Mouse (Mus musculus) brain, embryonic 14.5 days (tissue): ENCODE measurements at regions not wholly inside any gene's neighbourhood (a gene's known extent, or its start where the extent isn't known, plus 50 kb on each side); places are given as distances from the start of the nearest gene placed in this dataset.

Source experiments
- CTCF ChIP-seq: fragments of 200-500 bp; IDR thresholded peaks from 2 replicates; pipeline ENCODE4 v1.5.1; 2012; ENCODE audit warnings: inconsistent platforms, mild to moderate bottlenecking, moderate library complexity, borderline replicate concordance; ENCODE audit not compliant: insufficient read depth, insufficient read length; ENCODE audit errors: extremely low read depth
- POLR2A ChIP-seq: fragments of 200-500 bp; IDR thresholded peaks from 2 replicates; pipeline ENCODE4 v1.6.1; 2012; ENCODE audit warnings: mild to moderate bottlenecking, inconsistent platforms, borderline replicate concordance; ENCODE audit not compliant: poor library complexity, insufficient read depth, insufficient read length, severe bottlenecking; ENCODE audit errors: extremely low read depth

DNA sequence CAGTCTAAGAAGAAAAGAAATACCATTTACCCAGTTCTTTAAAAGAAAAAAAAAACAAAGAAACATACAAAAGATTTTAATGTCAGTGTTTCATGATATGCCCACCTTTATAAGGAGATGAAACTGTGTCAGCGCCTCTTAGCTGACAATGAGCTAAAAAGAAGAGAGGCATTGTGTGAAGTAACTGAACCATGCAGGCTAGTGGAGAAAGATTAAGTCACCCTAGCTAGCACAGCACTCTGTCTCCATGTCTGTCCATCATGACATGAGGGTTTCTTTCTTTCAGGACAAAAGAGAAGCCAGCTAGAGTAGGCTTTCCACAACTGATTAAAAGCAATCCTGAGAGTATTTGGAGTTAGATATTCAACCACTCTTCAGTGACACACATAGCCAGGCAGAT is 122.7 kb upstream of the Nlgn1 start:
- TF ChIP-seq CTCF (no peak), POLR2A (no peak)
